16 mouse cellular contexts compared by ENCODE assay signal in genomic region chr2:33280525-33280924, GRCm38 (mm10).
"Had no signal": no experiment of that assay in that cellular context is flagged by ENCODE, and none has a peak within 500 bp of the region (broad histone marks: within the 10 kb centered on the region; RNA-seq: fewer than 3 reads in every experiment).

No protein-coding gene starts in this region.

- H3K9ac ChIP-seq: neural tube, embryonic 13.5 days; neural tube, embryonic 15.5 days; stomach, embryonic 15.5 days had no signal

- H3K27me3 ChIP-seq: neural tube, embryonic 13.5 days; neural tube, embryonic 15.5 days; stomach, embryonic 15.5 days had no signal

- H3K4me1 ChIP-seq: neural tube, embryonic 13.5 days; neural tube, embryonic 15.5 days had no signal

- H3K4me3 ChIP-seq: neural tube, embryonic 13.5 days; neural tube, embryonic 15.5 days; stomach, embryonic 15.5 days had no signal

- H3K9me3 ChIP-seq: neural tube, embryonic 13.5 days; neural tube, embryonic 15.5 days; stomach, embryonic 15.5 days had no signal

- DNase-seq: retina, postnatal 1 day; right cerebral cortex, adult 18-20 months; right cerebral cortex, postnatal 14 days; right cerebral cortex, postnatal 25 days; right cerebral cortex, postnatal 4 days; spleen, adult 18-20 months; thymus, adult 18-20 months; thymus, adult 2 months; thymus, postnatal 14 days; thymus, postnatal 25 days; thymus, postnatal 36 days; thymus, postnatal 4 days had no signal

- H3K27ac ChIP-seq: neural tube, embryonic 13.5 days; neural tube, embryonic 15.5 days; stomach, embryonic 15.5 days; stomach, postnatal 0 days had no signal

- H3K4me2 ChIP-seq: neural tube, embryonic 13.5 days; neural tube, embryonic 15.5 days; stomach, embryonic 15.5 days had no signal

- H3K36me3 ChIP-seq: stomach, embryonic 15.5 days had no signal
